Mouse (Mus musculus) heart, adult 2 months (tissue): ENCODE measurements around the gene Cpt1a. TPM values are rescaled to one million over a fixed set of nuclear protein-coding genes. Genes with fewer than 3 reads are reported as not detected.

Source experiments
- DNase-seq, 2 experiments: peaks; one replicate each; pipeline ENCODE4 v3.0.0; 2021
- H3K27ac ChIP-seq: fragments of 200-600 bp; 2 replicates; pipeline ENCODE4 v1.8.1; 2022
- H3K27me3 ChIP-seq: fragments of 200-500 bp; 2 replicates; pipeline ENCODE4 v1.6.1; 2012; ENCODE audit warnings: mild to moderate bottlenecking, low read length, inconsistent platforms, mixed read lengths; ENCODE audit not compliant: control insufficient read depth, insufficient read depth
- H3K36me3 ChIP-seq: fragments of 200-500 bp; 2 replicates; pipeline ENCODE4 v1.6.1; 2012; ENCODE audit warnings: low read length, inconsistent platforms; ENCODE audit not compliant: control insufficient read depth, insufficient read depth
- H3K4me1 ChIP-seq: fragments of 200-500 bp; 2 replicates; pipeline ENCODE4 v1.6.1; 2011; ENCODE audit warnings: low read length; ENCODE audit not compliant: control insufficient read depth, insufficient read depth
- H3K4me3 ChIP-seq: fragments of 200-600 bp; 2 replicates; pipeline ENCODE4 v1.8.1; 2022
- H3K79me2 ChIP-seq: fragments of 200-500 bp; replicated peaks from 2 replicates; pipeline ENCODE4 v1.6.1; 2012; ENCODE audit warnings: mild to moderate bottlenecking, inconsistent platforms, low read length, moderate library complexity, mixed read lengths; ENCODE audit not compliant: control insufficient read depth, insufficient read depth
- H3K9ac ChIP-seq: fragments of 200-500 bp; 2 replicates; pipeline ENCODE4 v1.6.1; 2012; ENCODE audit warnings: low read depth, mild to moderate bottlenecking, control low read depth, inconsistent platforms, low read length, mixed read lengths
- CTCF ChIP-seq: fragments of 200-600 bp; IDR thresholded peaks from 2 replicates; pipeline ENCODE4 v1.8.1; 2022; ENCODE audit warnings: antibody characterized with exemption, mild to moderate bottlenecking, moderate library complexity
- EP300 ChIP-seq: fragments of 200-500 bp; IDR thresholded peaks from 2 replicates; pipeline ENCODE4 v1.6.1; 2011; ENCODE audit warnings: low read depth, low read length, control low read depth; ENCODE audit not compliant: insufficient read depth
- POLR2A ChIP-seq: fragments of 200-500 bp; IDR thresholded peaks from 2 replicates; pipeline ENCODE4 v1.6.1; 2011; ENCODE audit warnings: mild to moderate bottlenecking, low read depth, low read length, control low read depth; ENCODE audit not compliant: insufficient read depth
- WGBS: fragments of 180-500 bp; shearing (Covaris S2); methylation state at CpG from one replicate; pipeline ENCODE4 v1.1.7; 2018; 5-methylcytosine and 5-hydroxymethylcytosine counted together
- intact Hi-C: fragments of 180-260 bp; cut with DNase I; formaldehyde crosslinking; loops from one replicate; pipeline ENCODE4 v1.15.1; 2025
- microRNA-seq, 2 experiments: library from miRNA; unstranded; fragments of <30 nt; microRNA quantifications; one replicate each; pipeline ENCODE4 v1.2.0; 2021
- polyA plus RNA-seq: library from polyadenylated mRNA; depleted of rRNA; stranded (reverse); fragments of >200 nt; gene quantifications from 2 replicates; pipeline ENCODE4 v1.2.3, GENCODE M21; 2012; rRNA removed
- total RNA-seq, 2 experiments: library from RNA; stranded (reverse); gene quantifications; 2 replicates each; pipeline ENCODE4 v1.2.3; 2021

Cpt1a gene
- total and polyA plus RNA-seq, 3 experiments: 42.9 to 54.7 (median 44.0) TPM

DNA sequence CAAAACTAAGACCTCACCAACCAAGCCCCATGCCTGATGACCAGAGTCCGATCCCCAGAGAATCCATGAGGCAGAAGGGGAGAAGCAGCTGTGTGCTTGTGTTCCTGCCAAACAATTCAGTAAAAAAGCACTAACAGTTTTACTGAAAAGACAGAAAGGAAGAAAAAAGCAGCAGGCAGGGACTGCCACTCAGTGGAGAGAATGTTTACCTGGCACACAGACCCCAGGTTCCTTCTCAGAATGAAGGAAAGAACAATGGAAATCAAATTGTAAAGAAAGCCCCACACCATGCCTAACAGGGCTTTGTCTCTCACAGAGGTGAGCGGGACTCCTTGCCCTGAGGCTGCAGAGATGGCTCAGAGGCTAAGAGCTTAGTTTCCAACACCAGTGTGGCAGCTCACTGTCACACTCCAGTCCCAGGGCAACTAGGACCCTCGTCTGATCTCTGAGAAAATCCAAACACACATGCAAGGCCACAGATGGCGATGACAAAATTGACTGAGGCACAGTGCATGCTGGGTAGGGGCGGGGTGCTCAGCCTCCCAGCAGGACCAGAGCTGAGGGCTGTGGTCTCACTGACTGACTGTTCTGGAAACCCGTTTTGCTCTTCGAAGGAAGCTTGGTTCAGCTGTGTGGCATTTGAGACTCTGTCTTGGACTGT is 107.2 kb downstream of the Cpt1a start:
- H3K79me2 ChIP-seq: no peaks in the 10 kb centered on the region
- H3K4me3 ChIP-seq: no peak overlapping the region
- no peak overlapping the region for H3K27ac ChIP-seq
- TF ChIP-seq EP300 (0 out of 2 replicates have a peak, but pooled peaks have one; percentile 24), POLR2A (no peak), CTCF (0 out of 2 replicates have a peak, but pooled peaks have one; percentile 4)
- no peaks in the 10 kb centered on the region for H3K36me3 ChIP-seq
- no peaks in the 10 kb centered on the region for H3K27me3 ChIP-seq
- no peaks in the 10 kb centered on the region for H3K4me1 ChIP-seq
- no peak for DNase-seq
- intact Hi-C loops: no loop called here
- 64% methylated on average over 7 of the region's 7 CpGs for WGBS
- no peak overlapping the region for H3K9ac ChIP-seq

DNA sequence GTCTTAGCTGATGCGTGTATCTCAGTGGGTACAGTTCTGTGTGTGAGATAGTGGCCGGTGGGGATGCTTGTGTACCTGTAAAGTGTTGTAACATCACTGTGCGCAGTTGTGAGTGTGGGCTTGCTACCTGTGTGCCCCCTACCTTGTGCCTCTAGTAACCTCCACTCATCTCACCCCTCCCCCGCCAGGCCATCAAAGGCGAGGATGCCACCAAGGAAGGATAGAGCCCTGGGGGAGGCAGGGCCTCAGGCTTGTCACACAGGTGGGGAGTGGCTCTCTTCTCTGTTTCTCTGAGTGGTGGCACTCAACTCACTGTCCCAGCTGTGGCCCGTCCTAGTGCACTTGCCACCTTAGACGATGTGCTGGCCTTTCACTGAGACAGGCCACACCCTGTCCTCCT is 108.9 kb downstream of the Cpt1a start:
- Histone ChIP-seq H3K27me3 (no peaks in the 10 kb centered on the region), H3K9ac (no peak overlapping the region), H3K36me3 (no peaks in the 10 kb centered on the region), H3K79me2 (no peaks in the 10 kb centered on the region), H3K27ac (no peak overlapping the region), H3K4me1 (no peaks in the 10 kb centered on the region), H3K4me3 (no peak overlapping the region)
- intact Hi-C loops: no loop called here
- DNase-seq: no peak
- no peak for TF ChIP-seq CTCF
- no peak for TF ChIP-seq EP300
- TF ChIP-seq POLR2A: no peak
- 76% methylated on average over 7 of the region's 7 CpGs for WGBS

DNA sequence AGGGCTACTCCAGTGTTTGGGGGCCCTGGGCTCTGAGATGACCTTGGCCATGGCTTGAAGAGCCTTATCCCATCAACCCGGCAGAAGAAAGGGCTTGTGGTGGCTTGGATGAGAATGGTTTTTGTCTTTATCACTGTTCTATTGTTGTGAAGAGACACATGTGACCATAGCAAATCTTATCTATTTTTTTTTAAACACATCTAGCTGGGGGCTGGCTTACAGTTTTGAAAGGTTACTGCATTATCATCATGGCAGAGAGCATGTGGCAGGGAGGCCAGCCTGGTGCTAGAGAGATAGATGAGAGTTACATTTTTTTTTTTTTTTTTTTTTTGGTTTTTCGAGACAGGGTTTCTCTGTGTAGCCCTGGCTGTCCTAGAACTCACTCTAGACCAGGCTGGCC is 109.8 kb downstream of the Cpt1a start:
- TF ChIP-seq EP300: no peak
- H3K27ac ChIP-seq: no peak overlapping the region
- intact Hi-C loops: no loop called here
- H3K27me3 ChIP-seq: no peaks in the 10 kb centered on the region
- no peaks in the 10 kb centered on the region for H3K4me1 ChIP-seq
- no peak overlapping the region for H3K4me3 ChIP-seq
- H3K79me2 ChIP-seq: no peaks in the 10 kb centered on the region
- no peak overlapping the region for H3K9ac ChIP-seq
- DNase-seq: no peak
- 57% methylated on average over 2 of the region's 2 CpGs for WGBS
- no peaks in the 10 kb centered on the region for H3K36me3 ChIP-seq

DNA sequence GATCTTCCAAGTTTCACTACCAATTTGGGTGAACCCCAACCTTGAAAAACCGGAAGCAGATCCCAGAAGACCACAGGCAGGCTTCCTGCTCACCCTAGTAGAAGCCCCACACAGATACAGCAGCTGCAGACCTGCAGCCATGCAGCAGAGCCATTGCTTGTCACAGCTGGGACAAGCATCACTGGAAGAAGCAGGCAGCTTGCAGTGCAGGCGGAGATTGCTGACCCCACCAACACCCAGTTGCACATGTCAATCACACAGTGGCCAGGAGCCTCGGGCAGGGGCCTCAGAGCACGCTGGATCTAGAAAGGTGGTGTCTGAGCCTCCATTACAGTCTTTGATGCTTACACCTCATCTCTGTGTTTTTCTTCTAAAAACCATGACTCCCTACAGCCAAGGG is 112.0 kb downstream of the Cpt1a start:
- WGBS: 52% methylated on average over 4 of the region's 4 CpGs
- TF ChIP-seq CTCF (no peak), POLR2A (no peak), EP300 (no peak)
- no peak overlapping the region for H3K9ac ChIP-seq
- H3K79me2 ChIP-seq: no peaks in the 10 kb centered on the region
- no peaks in the 10 kb centered on the region for H3K27me3 ChIP-seq
- no peak overlapping the region for H3K4me3 ChIP-seq
- intact Hi-C loops: no loop called here
- H3K4me1 ChIP-seq: no peaks in the 10 kb centered on the region
- no peaks in the 10 kb centered on the region for H3K36me3 ChIP-seq
- DNase-seq: no peak
- H3K27ac ChIP-seq: no peak overlapping the region

DNA sequence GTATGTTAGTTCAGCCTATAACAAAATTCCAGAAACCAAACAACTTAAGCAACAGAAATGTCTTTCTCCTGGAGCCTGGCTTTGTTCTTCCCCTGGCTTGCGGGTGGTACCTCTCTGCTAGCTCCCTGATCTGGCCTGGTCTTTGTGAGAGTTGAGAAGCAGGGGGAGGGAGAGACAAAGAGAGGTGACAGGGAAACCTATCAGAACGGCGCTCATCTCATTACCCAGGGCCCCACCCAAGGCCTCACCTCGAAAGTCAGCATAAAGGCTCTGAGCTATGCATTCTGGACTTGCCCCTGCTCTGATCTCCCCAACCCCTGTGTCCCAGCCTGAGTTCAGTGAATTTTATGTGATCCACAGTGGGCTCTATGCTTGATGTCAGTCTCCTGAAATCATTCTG is 112.5 kb downstream of the Cpt1a start:
- Histone ChIP-seq H3K4me1 (no peaks in the 10 kb centered on the region), H3K27ac (no peak overlapping the region), H3K4me3 (no peak overlapping the region), H3K36me3 (no peaks in the 10 kb centered on the region), H3K79me2 (no peaks in the 10 kb centered on the region), H3K9ac (no peak overlapping the region), H3K27me3 (no peaks in the 10 kb centered on the region)
- TF ChIP-seq CTCF (no peak), POLR2A (no peak), EP300 (no peak)
- WGBS: 68% methylated on average over 4 of the region's 4 CpGs
- intact Hi-C loops: loop anchor here (5.0 kb wide), 1 partner anchor 142 kb away; no protein-coding TSS in a partner anchor
- DNase-seq: no peak

Small RNA genes within 50 kb of the gene (microRNA-seq; reads per million reads assigned to microRNA genes)
- 0 reads per million in 2 experiments for gene Mir6984

Other genes with a start within 250 kb of the Cpt1a start
- gene Mrpl21, start 39.4 kb upstream of the Cpt1a start, total RNA-seq: 10 to 100 TPM; 79.4 to 90.1 TPM
- gene Mrpl21, start 39.4 kb upstream of the Cpt1a start, polyA plus RNA-seq: 65.3 and 76.9 TPM in 2 replicates
- 1 to 10 TPM; 2.2 to 2.8 TPM for gene Ighmbp2, start 39.3 kb upstream of the Cpt1a start, total RNA-seq
- 2.3 and 2.7 TPM in 2 replicates for gene Ighmbp2, start 39.3 kb upstream of the Cpt1a start, polyA plus RNA-seq
- 1 to 10 TPM; 2.5 to 2.6 TPM for gene Tesmin, start 66.5 kb downstream of the Cpt1a start, total RNA-seq
- gene Tesmin, start 66.5 kb downstream of the Cpt1a start, polyA plus RNA-seq: 1.8 and 2.2 TPM in 2 replicates
- gene Gal, start 92.2 kb downstream of the Cpt1a start, total RNA-seq: not detected
- gene Gal, start 92.2 kb downstream of the Cpt1a start, polyA plus RNA-seq: 0.14 TPM in 1 of 2 replicates, not detected in the other